Mouse (Mus musculus): ENCODE measurements around the gene Cmtm8. TPM values are rescaled to one million over a fixed set of nuclear protein-coding genes. Genes with fewer than 3 reads are reported as not detected.

Cmtm8 gene
- total and polyA plus RNA-seq, 3 experiments = 1.9 to 7.9 TPM; not detected in 1

GRCm38 (mm10) chr9:114742731-114743130 is 101.2 kb downstream of the Cmtm8 start (continued):
- no peak for TF ChIP-seq GABPA (IDR thresholded peaks at IDR 0.05; ENCODE audit: low read depth, low read length)
- no peak for TF ChIP-seq MAFK (IDR thresholded peaks at IDR 0.05; ENCODE audit: borderline replicate concordance, low read depth, low read length)
- no peak for TF ChIP-seq CTCF (IDR thresholded peaks at IDR 0.05 in 2 of 3, conservative IDR thresholded peaks at IDR 0.05 in 1 of 3; ENCODE audit: control insufficient read depth in 1 of 3, insufficient read depth in 1 of 3, low read depth in 2 of 3, low read length in 3 of 3, poor library complexity in 1 of 3, severe bottlenecking in 1 of 3)
- TF ChIP-seq BHLHE40 (IDR thresholded peaks at IDR 0.05; ENCODE audit: borderline replicate concordance, low read depth, low read length) = no peak
- no peak for TF ChIP-seq ZNF384 (IDR thresholded peaks at IDR 0.05; ENCODE audit: low read depth, low read length)
- TF ChIP-seq POLR2A (IDR thresholded peaks at IDR 0.05; ENCODE audit: control insufficient read depth in 1 of 2, insufficient read depth in 1 of 2, low read depth in 1 of 2, low read length in 2 of 2, poor library complexity in 1 of 2) = no peak
- no peak for TF ChIP-seq GATA1 (IDR thresholded peaks at IDR 0.05; ENCODE audit: low read depth, low read length)
- peak; percentile 86 for TF ChIP-seq MYC (IDR thresholded peaks at IDR 0.05; ENCODE audit: low read depth, low read length)
- no peak for TF ChIP-seq TCF12 (IDR thresholded peaks at IDR 0.05; ENCODE audit: low read depth, low read length)
- peak; percentile 45; the same call in 1 of the 2 replicates for TF ChIP-seq MAX (IDR thresholded peaks at IDR 0.05; ENCODE audit: low read length)
- TF ChIP-seq SIN3A (IDR thresholded peaks at IDR 0.05; ENCODE audit: low read length) = peak; percentile 71
- TF ChIP-seq SMC3 (IDR thresholded peaks at IDR 0.05; ENCODE audit: low read depth, low read length) = no peak
- no peak for TF ChIP-seq POLR2AphosphoS5 (IDR thresholded peaks at IDR 0.05; ENCODE audit: borderline replicate concordance, low read depth, low read length)
- TF ChIP-seq MEF2A (IDR thresholded peaks at IDR 0.05; ENCODE audit: extremely low read depth, insufficient replicate concordance, low read depth, low read length, poor library complexity, severe bottlenecking) = no peak
- TF ChIP-seq MAZ (IDR thresholded peaks at IDR 0.05; ENCODE audit: low read depth, low read length) = no peak

- Histone ChIP-seq H3K4me1 (ENCODE audit: control insufficient read depth in 1 of 2, insufficient read depth in 2 of 2, low read length in 2 of 2) (peaks cover 0 to 11% of the 10 kb centered on the region in 2 experiments; a peak in 3 of 4 replicates), H3K79me2 (ENCODE audit: control insufficient read depth, insufficient read depth, low read length, poor library complexity) (no peaks in the 10 kb centered on the region), H3K27ac (ENCODE audit: control insufficient read depth, low read depth, low read length) (no peak overlapping the region), H3K27me3 (ENCODE audit: control insufficient read depth in 1 of 2, insufficient read depth in 2 of 2, low read length in 2 of 2) (no peaks in the 10 kb centered on the region), H3K36me3 (ENCODE audit: control insufficient read depth in 1 of 2, insufficient read depth in 2 of 2, low read length in 2 of 2) (peaks cover 5 to 22% of the 10 kb centered on the region in 2 experiments), H3K9ac (ENCODE audit: control insufficient read depth, low read depth, low read length, poor library complexity, severe bottlenecking) (no peak overlapping the region), H3K4me3 (ENCODE audit: control insufficient read depth in 1 of 2, insufficient read depth in 1 of 2, low read depth in 2 of 2, low read length in 2 of 2) (no peak overlapping the region), H3K9me3 (replicated peaks; ENCODE audit: insufficient read depth, low read length) (no peaks in the 10 kb centered on the region)
- no peak for DNase-seq (ENCODE audit: low read depth, low spot score)
- no peak for TF ChIP-seq CHD2 (IDR thresholded peaks at IDR 0.05; ENCODE audit: low read length)
- TF ChIP-seq MAZ (IDR thresholded peaks at IDR 0.05; ENCODE audit: low read depth, low read length) = no peak
- no peak for TF ChIP-seq ZKSCAN1 (IDR thresholded peaks at IDR 0.05; ENCODE audit: low read depth, low read length)
- no peak for TF ChIP-seq USF1 (IDR thresholded peaks at IDR 0.05; ENCODE audit: low read depth, low read length)
- TF ChIP-seq MYB (IDR thresholded peaks at IDR 0.05; ENCODE audit: low read depth, low read length) = no peak
- no peak for TF ChIP-seq UBTF (IDR thresholded peaks at IDR 0.05; ENCODE audit: borderline replicate concordance, insufficient read depth, low read depth, low read length)
- TF ChIP-seq RAD21 (IDR thresholded peaks at IDR 0.05; ENCODE audit: low read depth, low read length) = no peak
- TF ChIP-seq MEF2A (IDR thresholded peaks at IDR 0.05; ENCODE audit: extremely low read depth, insufficient replicate concordance, low read depth, low read length, poor library complexity, severe bottlenecking) = no peak
- TF ChIP-seq ETS1 (IDR thresholded peaks at IDR 0.05; ENCODE audit: low read depth, low read length) = no peak
- TF ChIP-seq RCOR1 (IDR thresholded peaks at IDR 0.05; ENCODE audit: low read depth, low read length) = no peak
- TF ChIP-seq EP300 (IDR thresholded peaks at IDR 0.05; ENCODE audit: low read depth in 1 of 2, low read length in 2 of 2) = no peak
- no peak for TF ChIP-seq POLR2AphosphoS5 (IDR thresholded peaks at IDR 0.05; ENCODE audit: borderline replicate concordance, low read depth, low read length)
- no peak for TF ChIP-seq GABPA (IDR thresholded peaks at IDR 0.05; ENCODE audit: low read depth, low read length)
- no peak for TF ChIP-seq ELF1 (IDR thresholded peaks at IDR 0.05; ENCODE audit: low read depth, low read length)
- no peak for TF ChIP-seq ZMIZ1 (IDR thresholded peaks at IDR 0.05; ENCODE audit: low read depth, low read length)
- no peak for TF ChIP-seq NELFE (IDR thresholded peaks at IDR 0.05; ENCODE audit: low read depth, low read length)
- no peak for TF ChIP-seq MAFK (IDR thresholded peaks at IDR 0.05; ENCODE audit: borderline replicate concordance, low read depth, low read length)
- no peak for TF ChIP-seq HCFC1 (IDR thresholded peaks at IDR 0.05; ENCODE audit: low read depth, low read length)
Measured at GRCm38 (mm10) chr9:114740336-114740735, 103.6 kb downstream of the Cmtm8 start.
